Mouse (Mus musculus) inflammation-experienced regulatory T-cells, adult 6 months (primary cell): Measurements from ENCODE around the gene Fank1. TPM values are rescaled to one million over a fixed set of nuclear protein-coding genes. Genes with fewer than 3 reads are reported as not detected.

Source experiments
- ATAC-seq: one replicate; pipeline ENCODE4 v1.8.0; 2017
- polyA plus RNA-seq, 3 experiments: library from polyadenylated mRNA; unstranded; fragments of 100-300 nt; shearing (Covaris generic); gene quantifications; one replicate each; pipeline ENCODE4 v1.2.1; 2017

Fank1 gene
- polyA plus RNA-seq, 3 experiments from 2014 or later = not detected

DNA sequence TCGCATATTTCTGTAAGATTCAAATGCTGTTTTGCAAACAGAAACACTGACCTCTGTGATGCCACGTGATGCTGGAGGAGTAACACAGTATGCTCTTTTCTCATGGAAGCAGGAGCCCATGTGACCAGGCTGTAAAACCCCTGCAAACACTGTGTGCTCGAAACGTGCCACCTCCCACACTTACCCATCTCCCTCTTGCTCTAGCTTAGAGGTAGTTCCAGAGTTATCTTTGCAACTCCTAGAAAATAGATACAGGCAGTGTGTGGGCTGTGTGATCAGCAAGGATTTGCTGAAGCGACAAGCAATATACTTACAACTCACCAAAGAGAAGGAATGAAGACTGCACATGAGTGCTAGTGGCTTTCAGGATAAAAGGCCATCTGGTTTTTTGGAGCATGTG, 8.1 kb upstream of the Fank1 start:
- ATAC-seq = no peak

DNA sequence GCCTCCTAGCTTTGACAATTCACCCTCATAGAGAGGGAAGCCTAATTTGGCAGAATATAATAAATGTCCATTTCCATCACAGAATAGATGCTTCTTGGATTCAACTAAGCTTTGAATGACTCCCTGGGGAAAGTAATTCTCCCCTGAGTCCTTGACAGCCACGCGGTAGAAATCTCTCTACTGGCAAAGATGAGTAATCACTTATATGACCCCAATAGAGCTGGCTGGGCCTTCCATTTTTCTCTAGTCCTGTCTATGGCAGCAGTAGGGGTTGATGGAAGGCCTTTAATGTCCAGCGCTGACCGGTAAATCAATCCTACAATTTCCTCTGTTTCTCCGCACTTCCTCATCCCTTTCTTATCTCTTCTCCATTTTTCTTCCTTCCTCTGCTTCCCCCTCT, 1.5 kb upstream of the Fank1 start:
- no peak for ATAC-seq

DNA sequence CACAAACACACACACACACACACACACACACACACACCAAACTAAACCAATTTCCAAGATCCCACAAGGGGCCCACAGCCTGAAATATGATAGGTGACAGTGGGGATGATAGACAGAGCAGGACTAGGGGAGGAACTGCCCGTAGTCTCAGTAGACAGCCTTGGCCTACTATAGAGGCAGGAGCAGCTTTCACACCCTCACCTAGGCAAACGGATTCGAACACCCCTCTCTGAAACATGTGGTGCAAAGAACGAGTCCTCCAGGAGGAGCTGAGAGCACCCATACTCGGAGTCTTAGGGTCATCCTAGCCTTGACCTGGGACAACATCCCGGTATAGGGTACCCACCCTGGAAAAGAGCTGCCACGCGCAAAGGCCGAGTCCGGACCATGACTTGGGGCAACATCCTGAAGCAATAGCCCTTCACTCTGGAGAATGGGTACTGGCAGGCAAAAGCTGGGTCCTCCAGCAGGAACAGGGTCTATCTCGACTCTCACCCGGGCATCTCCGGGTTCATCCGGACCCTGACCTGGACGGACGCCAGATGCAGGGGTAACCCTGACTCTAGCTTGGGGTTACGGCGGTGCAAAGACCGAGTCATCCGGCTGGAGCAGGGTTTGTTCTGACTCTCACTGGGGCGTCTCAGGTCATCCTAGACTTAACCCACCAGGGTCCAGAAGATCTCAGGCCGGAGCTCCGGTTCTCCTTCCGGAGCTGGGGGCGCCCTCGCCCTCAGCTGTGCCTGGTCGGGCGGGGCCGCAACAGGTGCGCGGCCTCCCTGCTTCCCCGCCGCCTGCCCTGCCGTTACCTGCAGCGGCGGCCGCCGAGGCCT, 650 bp upstream of the Fank1 start:
- ATAC-seq = peak; percentile 61

DNA sequence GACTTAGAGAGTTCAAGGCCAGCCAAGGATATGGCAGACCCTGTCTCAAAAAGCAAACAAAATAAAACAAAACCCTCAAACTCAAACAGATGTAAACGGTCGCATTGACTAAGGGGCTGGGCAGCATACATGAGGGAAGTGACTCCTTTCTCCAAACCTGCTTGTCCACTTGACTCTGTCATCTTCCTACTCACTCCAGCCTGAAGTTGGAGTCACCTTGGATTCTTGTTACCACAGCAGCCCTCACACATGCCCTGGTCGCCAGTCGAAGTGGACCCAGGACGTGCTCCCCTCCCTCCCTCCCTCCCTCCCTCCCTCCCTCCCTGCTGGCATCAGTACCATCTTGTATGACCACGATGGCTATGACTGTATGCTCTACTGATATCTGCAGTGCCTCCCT, 4.9 kb downstream of the Fank1 start:
- no peak for ATAC-seq

DNA sequence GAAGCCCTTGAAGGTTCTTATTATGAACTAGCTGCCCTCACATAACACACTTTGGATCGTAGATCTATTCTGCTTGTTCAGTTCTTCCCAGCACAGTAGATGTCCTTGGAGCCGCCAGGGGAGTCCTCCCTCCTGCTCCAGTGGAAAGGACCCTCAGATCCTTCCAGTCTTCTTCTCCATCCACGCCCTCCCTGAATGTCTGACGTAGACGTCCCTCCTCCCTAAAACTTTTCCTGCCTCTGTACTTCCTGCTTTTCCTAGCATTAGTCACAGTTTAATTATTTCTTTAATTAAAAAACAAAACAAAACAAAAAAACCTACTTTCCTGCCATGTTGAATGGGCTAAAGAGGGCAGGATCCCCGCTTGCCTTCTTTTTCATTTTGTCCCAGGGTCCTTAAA, 5.3 kb downstream of the Fank1 start:
- no peak for ATAC-seq

- ATAC-seq = no peak
Measured at GRCm38 (mm10) chr7:133782717-133783435, 6.2 kb downstream of the Fank1 start, which contains the start of gene Dhx32. TSS of gene Dhx32 (minus strand) at chr7:133782726.

- ATAC-seq = no peak
Measured at GRCm38 (mm10) chr7:133787571-133787970, 10.9 kb downstream of the Fank1 start.

DNA sequence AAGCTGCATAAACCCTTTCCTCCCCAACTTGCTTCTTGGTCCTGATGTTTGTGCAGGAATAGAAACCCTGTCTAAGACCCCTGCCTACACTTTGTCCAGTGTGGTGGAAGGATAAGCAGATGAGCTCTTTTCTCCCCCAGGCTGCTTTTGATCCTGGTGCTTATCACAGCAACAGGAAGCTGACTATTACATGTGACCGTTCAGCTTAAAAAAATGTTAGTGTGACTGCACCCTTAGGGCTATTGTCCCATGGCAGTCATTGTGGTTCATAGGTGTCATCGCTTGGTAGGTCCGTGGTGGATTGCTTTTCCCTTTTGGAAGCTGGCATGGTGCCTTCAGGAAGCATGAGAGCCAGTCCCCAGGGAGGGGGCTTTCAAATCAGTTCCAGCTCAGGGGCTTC, 11.5 kb downstream of the Fank1 start:
- ATAC-seq = no peak

GRCm38 (mm10) chr7:133790171-133790570, 13.5 kb downstream of the Fank1 start:
- no peak for ATAC-seq

DNA sequence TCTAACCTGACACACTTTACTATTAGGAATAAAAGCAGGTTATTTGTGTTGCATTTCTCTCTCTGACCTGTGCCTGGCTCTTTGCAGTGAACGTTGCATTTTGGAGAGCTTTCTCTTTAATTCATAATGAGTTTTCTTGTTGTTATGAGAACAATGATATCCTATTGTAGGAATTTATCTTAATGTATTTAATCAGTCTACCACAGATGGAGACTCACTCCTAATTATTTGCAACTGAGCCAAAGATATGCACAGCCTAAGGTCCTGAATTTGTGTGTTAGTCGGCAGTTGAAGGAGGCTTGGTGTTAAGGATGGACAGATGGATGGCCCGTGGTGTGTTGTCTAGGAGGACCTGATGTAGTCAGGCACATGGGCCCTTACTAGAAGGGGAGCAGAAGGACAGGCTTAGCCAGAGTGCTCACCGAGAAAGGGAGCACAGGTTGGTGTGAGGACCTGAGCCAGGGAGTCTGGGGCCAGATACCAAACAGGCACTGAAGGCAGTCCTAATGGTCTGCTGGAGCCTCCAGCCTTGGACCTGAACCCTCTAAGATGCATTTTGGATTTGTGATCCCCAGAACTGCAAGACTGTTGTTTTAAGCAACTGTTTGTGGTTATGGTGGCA, 14.1 kb downstream of the Fank1 start:
- no peak for ATAC-seq

- no peak for ATAC-seq
Measured at GRCm38 (mm10) chr7:133792771-133793170, 16.1 kb downstream of the Fank1 start.

- no peak for ATAC-seq
Measured at GRCm38 (mm10) chr7:133793248-133794131, 16.8 kb downstream of the Fank1 start.

- no peak for ATAC-seq
Measured at GRCm38 (mm10) chr7:133794720-133795119, 18.1 kb downstream of the Fank1 start.

GRCm38 (mm10) chr7:133799928-133800327, 23.3 kb downstream of the Fank1 start:
- no peak for ATAC-seq

GRCm38 (mm10) chr7:133801823-133802222, 25.2 kb downstream of the Fank1 start:
- ATAC-seq = no peak

DNA sequence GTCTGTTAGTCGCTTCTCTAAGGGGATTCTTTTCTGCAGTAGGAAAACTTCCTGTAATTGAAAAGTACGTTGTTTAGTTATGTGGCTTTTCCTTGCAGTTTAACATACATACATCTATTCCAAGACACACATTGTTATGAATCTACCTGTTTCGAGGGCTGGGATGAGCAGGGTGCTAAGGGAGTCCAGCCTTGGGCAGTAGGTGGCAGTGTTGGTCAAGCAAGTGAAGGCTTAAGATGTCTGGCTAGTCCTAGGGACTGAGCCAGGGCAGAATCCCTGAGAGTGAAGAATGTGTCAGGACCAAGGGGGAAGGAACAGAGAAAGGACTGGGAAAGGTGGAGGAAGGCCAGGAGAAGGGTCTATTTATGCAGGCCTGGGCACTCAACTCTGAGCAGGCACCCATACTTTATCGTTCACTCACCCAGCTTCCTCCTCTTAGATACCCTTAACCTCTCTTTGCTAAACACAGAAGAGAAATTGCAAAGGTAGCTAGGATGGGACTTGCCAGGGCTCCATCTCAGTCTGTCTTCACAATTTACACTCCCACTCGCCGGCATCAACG, 29.0 kb downstream of the Fank1 start:
- no peak for ATAC-seq

- no peak for ATAC-seq
Measured at GRCm38 (mm10) chr7:133812927-133813326, 36.3 kb downstream of the Fank1 start.

- no peak for ATAC-seq
Measured at GRCm38 (mm10) chr7:133813331-133813730, 36.7 kb downstream of the Fank1 start.

DNA sequence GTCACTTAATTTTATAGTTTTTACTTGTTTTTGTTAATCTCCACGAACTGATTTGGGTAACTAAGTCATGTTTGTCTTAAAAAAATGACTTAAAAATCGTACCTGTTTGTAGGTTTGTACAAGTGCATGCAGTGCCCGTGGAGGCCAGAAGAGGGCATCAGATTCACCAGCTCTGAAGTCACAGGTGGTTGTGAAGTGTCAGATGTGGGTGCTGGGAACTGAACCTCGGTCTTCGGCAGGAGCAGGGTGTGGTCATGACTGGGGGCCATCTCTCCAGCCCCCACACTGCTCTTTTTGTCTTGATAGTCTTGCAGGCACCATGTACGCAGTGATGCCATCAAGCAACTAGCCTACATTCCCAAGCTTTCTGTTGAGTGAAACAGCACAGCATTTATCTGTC, 47.1 kb downstream of the Fank1 start:
- ATAC-seq = no peak

- ATAC-seq = no peak
Measured at GRCm38 (mm10) chr7:133824579-133824978, 47.9 kb downstream of the Fank1 start.

DNA sequence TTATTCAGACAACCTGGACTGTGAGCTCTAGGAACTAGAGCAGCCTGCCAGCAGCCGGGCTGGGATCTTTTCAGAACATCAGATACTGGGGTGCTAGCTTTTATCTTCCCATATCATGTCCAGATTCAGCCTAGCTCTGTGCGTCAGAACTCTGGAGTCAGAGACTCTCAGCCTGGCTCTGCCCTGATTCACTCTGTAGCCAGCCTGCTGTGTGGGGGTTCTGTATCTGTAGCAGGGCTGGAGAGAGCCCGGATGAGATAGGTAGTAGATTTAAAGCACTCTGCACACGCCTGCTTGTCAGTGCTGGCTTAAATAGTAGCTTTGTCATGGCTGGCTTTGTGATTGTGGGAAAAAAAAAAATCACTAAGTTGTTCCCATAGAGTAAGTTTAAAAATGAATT, 51.9 kb downstream of the Fank1 start:
- ATAC-seq = no peak

- no peak for ATAC-seq
Measured at GRCm38 (mm10) chr7:133829579-133829978, 52.9 kb downstream of the Fank1 start.
